Mouse (Mus musculus) hindbrain, embryonic 11.5 days (tissue): Measurements from ENCODE around the gene AU022252. TPM values are rescaled to one million over a fixed set of nuclear protein-coding genes. Genes with fewer than 3 reads are reported as not detected.
"Not testable (repeated sequence)": the region's sequence is repeated elsewhere in the genome, so short reads cannot be mapped to it uniquely, and the experiment has no call there.

Experiments used
- ATAC-seq: fragments of 200-750 bp; cut with Nextera tagmentation; 2 replicates; pipeline ENCODE4 v1.8.0; 2017; ENCODE audit warnings: mild to moderate bottlenecking, moderate TSS enrichment, moderate library complexity; ENCODE audit not compliant: low FRiP score
- DNase-seq: peaks from one replicate; pipeline ENCODE4 v3.0.0-alpha.2; 2015; ENCODE audit warnings: low spot score
- H3K27ac ChIP-seq: fragments of 300-500 bp; sonication (generic); 2 replicates; pipeline ENCODE4 v1.5.1; 2014; ENCODE audit warnings: mild to moderate bottlenecking, low read depth, low read length
- H3K27me3 ChIP-seq: fragments of 300-500 bp; sonication (generic); 2 replicates; pipeline ENCODE4 v1.6.1; 2014; ENCODE audit warnings: mild to moderate bottlenecking, low read length, moderate library complexity, mixed read lengths; ENCODE audit not compliant: control insufficient read depth, insufficient read depth
- H3K36me3 ChIP-seq: fragments of 300-500 bp; sonication (generic); 2 replicates; pipeline ENCODE4 v1.6.1; 2014; ENCODE audit warnings: mild to moderate bottlenecking, low read length, moderate library complexity, mixed read lengths; ENCODE audit not compliant: control insufficient read depth, insufficient read depth
- H3K4me1 ChIP-seq: fragments of 300-500 bp; sonication (generic); replicated peaks from 2 replicates; pipeline ENCODE4 v1.6.1; 2014; ENCODE audit warnings: low read length, mixed read lengths; ENCODE audit not compliant: control insufficient read depth, insufficient read depth
- H3K4me2 ChIP-seq: fragments of 300-500 bp; sonication (generic); replicated peaks from 2 replicates; pipeline ENCODE4 v1.6.1; 2014; ENCODE audit warnings: mild to moderate bottlenecking, low read depth, low read length
- H3K4me3 ChIP-seq: fragments of 300-500 bp; sonication (generic); 2 replicates; pipeline ENCODE4 v1.5.1; 2014; ENCODE audit warnings: low read depth, low read length
- H3K9ac ChIP-seq: fragments of 300-500 bp; sonication (generic); 2 replicates; pipeline ENCODE4 v1.6.1; 2014; ENCODE audit warnings: low read depth, low read length
- H3K9me3 ChIP-seq: fragments of 300-500 bp; sonication (generic); 2 replicates; pipeline ENCODE4 v1.6.1; 2016; ENCODE audit warnings: low read length; ENCODE audit not compliant: control insufficient read depth
- WGBS: fragments of 180-500 bp; shearing (Covaris S2); extraction: QIAGEN DNeasy Blood & Tissue Kit; methylation state at CpG from one replicate; pipeline ENCODE4 v1.1.7; 2014; 5-methylcytosine and 5-hydroxymethylcytosine counted together
- polyA plus RNA-seq: library from polyadenylated mRNA; unstranded; fragments of >200 nt; fragmentation: Nextera tagmentation; extraction: Ambion mirVana; gene quantifications from 2 replicates; pipeline ENCODE4 v1.2.1, GENCODE M21; 2014

Gene AU022252
- 31.1 and 37.0 TPM in 2 replicates for polyA plus RNA-seq

GRCm38 (mm10) chr4:119232410-119233255, at the start of gene AU022252, which contains the start of gene P3h1:
Gene AU022252, minus strand, starts transcription at chr4:119232712.
Gene P3h1, plus strand, starts transcription at chr4:119232915.
- no peaks in the 10 kb centered on the region for H3K36me3 ChIP-seq
- WGBS: under 1% methylated on average over 60 of the region's 71 CpGs

GRCm38 (mm10) chr4:119278784-119279183, 46.3 kb upstream of the AU022252 start:
- not testable (repeated sequence) for H3K27ac ChIP-seq, H3K9me3 ChIP-seq, H3K4me3 ChIP-seq, ATAC-seq, H3K9ac ChIP-seq, H3K4me1 ChIP-seq, DNase-seq, H3K4me2 ChIP-seq, H3K27me3 ChIP-seq
- peaks cover 24% of the 10 kb centered on the region for H3K36me3 ChIP-seq
- 89% methylated on average over 15 of the region's 15 CpGs for WGBS

More at GRCm38 (mm10) chr4:119232410-119233255, at the start of gene AU022252, which contains the start of gene P3h1:
- no peaks in the 10 kb centered on the region for H3K9me3 ChIP-seq
- H3K4me1 ChIP-seq: 0 out of 2 replicates have a peak, but pooled peaks cover 2% of the 10 kb centered on the region
- no peak within 1 kb of the TSS for H3K27ac ChIP-seq
- peak; percentile 100 for DNase-seq
- ATAC-seq: peak; percentile 97
- peak within 1 kb of the TSS; percentile 95 for H3K4me2 ChIP-seq
- H3K4me3 ChIP-seq: peak within 1 kb of the TSS; percentile 86
- H3K27me3 ChIP-seq: no peaks in the 10 kb centered on the region
- peak within 1 kb of the TSS; percentile 86 for H3K9ac ChIP-seq

- Histone ChIP-seq H3K4me1 (no peaks in the 10 kb centered on the region), H3K27me3 (no peaks in the 10 kb centered on the region), H3K9me3 (no peaks in the 10 kb centered on the region), H3K27ac (no peak overlapping the region), H3K9ac (no peak overlapping the region), H3K4me3 (no peak overlapping the region), H3K36me3 (peaks cover 18% of the 10 kb centered on the region), H3K4me2 (no peak overlapping the region)
- ATAC-seq (no peak), DNase-seq (no peak)
- 73% methylated on average over 2 of the region's 2 CpGs for WGBS
These were observed 43.2 kb upstream of the AU022252 start for GRCm38 (mm10) chr4:119275726-119276125.

- no peak overlapping the region for H3K27ac ChIP-seq
- H3K36me3 ChIP-seq: peaks cover 18% of the 10 kb centered on the region
- 81% methylated on average over 2 of the region's 2 CpGs for WGBS
- ATAC-seq: no peak
- no peaks in the 10 kb centered on the region for H3K9me3 ChIP-seq
- H3K4me3 ChIP-seq: no peak overlapping the region
- H3K9ac ChIP-seq: no peak overlapping the region
- no peak overlapping the region for H3K4me2 ChIP-seq
- DNase-seq: no peak
- no peaks in the 10 kb centered on the region for H3K4me1 ChIP-seq
- no peaks in the 10 kb centered on the region for H3K27me3 ChIP-seq
These were observed 42.7 kb upstream of the AU022252 start for GRCm38 (mm10) chr4:119275226-119275625.

DNA sequence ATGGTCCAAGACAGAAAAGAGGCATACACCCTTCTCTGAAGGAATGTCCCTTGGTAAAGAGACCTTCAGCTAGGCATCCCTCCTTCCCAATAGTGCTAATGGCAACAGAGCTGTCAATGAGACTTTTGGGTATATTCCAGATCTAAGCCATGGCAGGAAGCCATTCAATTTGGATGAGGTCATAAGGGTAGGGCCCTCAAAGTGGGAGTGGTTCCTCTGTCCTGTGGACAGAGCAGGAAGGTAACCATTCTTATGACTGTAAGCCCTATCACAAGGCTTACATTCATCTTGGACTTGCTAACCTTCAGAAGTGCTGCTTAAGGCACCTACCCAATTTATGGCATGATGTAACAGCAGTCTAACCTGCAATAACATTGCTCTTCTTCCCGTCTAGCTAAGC, 42.1 kb upstream of the AU022252 start:
- no peaks in the 10 kb centered on the region for H3K9me3 ChIP-seq
- H3K4me2 ChIP-seq: no peak overlapping the region
- ATAC-seq: no peak
- WGBS: 83% methylated on average over 1 of the region's 1 CpGs
- H3K27ac ChIP-seq: no peak overlapping the region
- H3K27me3 ChIP-seq: no peaks in the 10 kb centered on the region
- H3K4me3 ChIP-seq: no peak overlapping the region
- no peaks in the 10 kb centered on the region for H3K4me1 ChIP-seq
- H3K36me3 ChIP-seq: peaks cover 18% of the 10 kb centered on the region
- no peak overlapping the region for H3K9ac ChIP-seq
- DNase-seq: no peak

- ATAC-seq (no peak), DNase-seq (no peak)
- no peaks in the 10 kb centered on the region for H3K4me1 ChIP-seq
- no peak overlapping the region for H3K4me3 ChIP-seq
- no peaks in the 10 kb centered on the region for H3K27me3 ChIP-seq
- no peaks in the 10 kb centered on the region for H3K36me3 ChIP-seq
- H3K4me2 ChIP-seq: no peak overlapping the region
- no peak overlapping the region for H3K27ac ChIP-seq
- no peaks in the 10 kb centered on the region for H3K9me3 ChIP-seq
- no peak overlapping the region for H3K9ac ChIP-seq
- 79% methylated on average over 13 of the region's 13 CpGs for whole genome bisulfite sequencing
These were observed 34.1 kb upstream of the AU022252 start for GRCm38 (mm10) chr4:119266606-119267005.

DNA sequence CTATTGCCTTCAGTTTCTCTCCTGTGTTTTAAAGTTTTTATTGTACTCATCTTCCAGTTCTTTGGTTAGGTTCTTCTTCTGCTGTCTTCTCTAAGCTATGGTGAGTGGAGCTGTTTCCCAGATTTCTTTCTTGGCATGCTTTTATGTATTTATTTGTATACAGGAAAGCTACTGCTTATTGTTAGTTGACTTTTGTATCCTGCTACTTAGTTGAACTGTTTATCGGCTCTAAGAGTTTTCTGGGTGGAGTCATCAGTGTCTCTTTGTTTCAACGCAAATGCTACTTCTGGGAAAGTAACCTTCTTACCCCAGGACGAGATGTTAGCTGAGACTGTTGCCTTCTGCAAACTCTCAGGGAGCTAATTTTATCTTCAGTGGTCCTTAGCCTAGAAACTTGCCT, 30.9 kb upstream of the AU022252 start:
- H3K4me3 ChIP-seq: no peak overlapping the region
- ATAC-seq: no peak
- H3K4me1 ChIP-seq: no peaks in the 10 kb centered on the region
- H3K36me3 ChIP-seq: no peaks in the 10 kb centered on the region
- no peak overlapping the region for H3K9ac ChIP-seq
- no peaks in the 10 kb centered on the region for H3K9me3 ChIP-seq
- no peak overlapping the region for H3K27ac ChIP-seq
- DNase-seq: no peak
- WGBS: 84% methylated on average over 3 of the region's 3 CpGs
- no peaks in the 10 kb centered on the region for H3K27me3 ChIP-seq
- no peak overlapping the region for H3K4me2 ChIP-seq

GRCm38 (mm10) chr4:119262483-119262882, 30.0 kb upstream of the AU022252 start:
- no peaks in the 10 kb centered on the region for H3K9me3 ChIP-seq
- no peak overlapping the region for H3K9ac ChIP-seq
- DNase-seq (no peak), ATAC-seq (no peak)
- H3K4me2 ChIP-seq: no peak overlapping the region
- no peaks in the 10 kb centered on the region for H3K4me1 ChIP-seq
- no peaks in the 10 kb centered on the region for H3K36me3 ChIP-seq
- 93% methylated on average over 5 of the region's 5 CpGs for WGBS
- H3K27ac ChIP-seq: no peak overlapping the region
- no peak overlapping the region for H3K4me3 ChIP-seq
- H3K27me3 ChIP-seq: no peaks in the 10 kb centered on the region
